Mouse (Mus musculus) bone marrow macrophage, adult 2 months (primary cell): ENCODE data around the gene Vps37b.

ENCODE experiments used
- CTCF ChIP-seq: IDR thresholded peaks from 2 replicates; pipeline ENCODE4 v1.5.1; 2012; ENCODE audit warnings: low read depth, mild to moderate bottlenecking, low read length, moderate library complexity
- POLR2A ChIP-seq: IDR thresholded peaks from 2 replicates; pipeline ENCODE4 v1.6.1; 2012; ENCODE audit warnings: mild to moderate bottlenecking, low read depth, low read length, borderline replicate concordance

GRCm38 (mm10) chr5:124074845-124075307, 42.8 kb upstream of the Vps37b start:
- TF ChIP-seq CTCF (no peak), POLR2A (no peak)
